Mouse (Mus musculus): ENCODE measurements around the gene Rtkn2. TPM values are rescaled to one million over a fixed set of nuclear protein-coding genes. Genes with fewer than 3 reads are reported as not detected.

The Rtkn2 gene
- polyA plus RNA-seq, 1 experiment from 2014 or later, result 9.1 TPM

DNA sequence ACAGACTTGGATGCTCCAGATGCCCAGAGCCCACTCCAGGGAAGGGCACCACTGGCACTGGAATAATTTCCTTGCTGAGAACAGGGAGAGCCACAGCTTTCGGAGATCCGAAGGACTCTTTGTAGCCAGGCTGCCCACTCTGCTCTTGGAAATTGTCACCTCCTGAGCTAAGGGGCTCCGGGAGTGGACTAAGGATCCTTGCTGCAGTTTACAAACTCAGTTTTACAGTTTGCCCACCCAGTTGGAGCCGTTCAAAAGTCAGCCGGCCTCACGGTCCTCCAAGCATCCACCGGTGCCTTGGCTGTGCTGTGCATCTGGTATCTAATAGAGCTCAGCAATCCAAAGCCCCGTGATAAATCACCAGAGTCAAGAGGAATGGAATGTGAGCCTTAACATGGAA, 121.1 kb downstream of the Rtkn2 start:
- Histone ChIP-seq H3K9me3 (ENCODE audit: control insufficient read depth, low read depth, low read length) (no peaks in the 10 kb centered on the region), H3K27me3 (ENCODE audit: control insufficient read depth, insufficient read depth, low read length) (no peaks in the 10 kb centered on the region), H3K4me2 (replicated peaks; ENCODE audit: low read depth, low read length) (no peak overlapping the region), H3K36me3 (ENCODE audit: control insufficient read depth, insufficient read depth, low read length) (peaks cover 42% of the 10 kb centered on the region), H3K27ac (ENCODE audit: low read length) (no peak overlapping the region), H3K4me1 (ENCODE audit: control insufficient read depth, insufficient read depth, low read length) (peaks cover 21% of the 10 kb centered on the region), H3K9ac (replicated peaks; ENCODE audit: low read depth, low read length) (no peak overlapping the region), H3K4me3 (ENCODE audit: low read depth, low read length) (no peak overlapping the region)
- no peak for ATAC-seq (ENCODE audit: insufficient number of reproducible peaks, insufficient read depth, low FRiP score, low read depth)
- WGBS, result 63% methylated on average over 8 of the region's 8 CpGs

DNA sequence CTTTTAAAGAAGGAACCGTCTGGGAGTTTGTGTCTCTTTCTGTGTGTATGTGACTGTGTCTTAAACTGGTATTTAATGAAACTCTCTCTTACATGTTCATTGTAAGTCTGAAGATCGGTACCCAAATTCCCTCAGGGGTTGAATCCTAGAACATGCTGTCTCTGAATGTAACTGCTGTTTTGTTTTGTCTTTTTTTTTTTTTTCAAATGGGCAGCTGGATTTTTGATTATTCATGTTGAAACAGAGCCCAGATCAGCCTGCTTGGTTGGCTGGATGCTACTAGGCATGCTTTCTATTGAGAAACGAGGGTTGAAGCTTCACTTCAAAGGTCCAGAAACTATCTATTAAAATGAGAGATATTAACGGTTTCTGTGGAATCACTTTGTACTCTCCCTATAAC, 121.9 kb downstream of the Rtkn2 start:
- H3K27me3 ChIP-seq (ENCODE audit: control insufficient read depth, insufficient read depth, low read length), result no peaks in the 10 kb centered on the region
- WGBS, result 85% methylated on average over 4 of the region's 4 CpGs
- H3K4me3 ChIP-seq (ENCODE audit: low read depth, low read length), result no peak overlapping the region
- no peak for ATAC-seq (ENCODE audit: insufficient number of reproducible peaks, insufficient read depth, low FRiP score, low read depth)
- no peak overlapping the region for H3K27ac ChIP-seq (ENCODE audit: low read length)
- H3K4me1 ChIP-seq (ENCODE audit: control insufficient read depth, insufficient read depth, low read length), result peaks cover 28% of the 10 kb centered on the region
- no peaks in the 10 kb centered on the region for H3K9me3 ChIP-seq (ENCODE audit: control insufficient read depth, low read depth, low read length)
- H3K9ac ChIP-seq (replicated peaks; ENCODE audit: low read depth, low read length), result no peak overlapping the region
- H3K4me2 ChIP-seq (replicated peaks; ENCODE audit: low read depth, low read length), result no peak overlapping the region
- peaks cover 38% of the 10 kb centered on the region for H3K36me3 ChIP-seq (ENCODE audit: control insufficient read depth, insufficient read depth, low read length)

DNA sequence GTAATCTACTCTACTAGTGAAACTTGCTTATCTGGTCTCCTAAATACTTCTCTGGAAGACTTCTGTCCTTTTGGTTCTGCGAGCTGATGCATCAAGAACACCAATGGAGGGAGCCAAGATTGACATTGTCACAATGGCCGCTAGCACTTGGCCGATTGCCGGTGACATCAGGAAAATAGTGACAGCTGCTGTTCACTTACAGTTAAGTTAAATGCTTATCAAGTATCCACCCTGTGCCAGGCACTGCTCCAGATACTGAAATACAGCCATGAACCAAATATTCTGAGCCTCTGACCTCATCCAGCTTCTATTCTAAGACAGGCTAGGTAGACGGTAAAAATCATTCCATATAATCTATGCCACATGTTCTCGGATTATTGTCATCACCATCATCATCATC, 123.2 kb downstream of the Rtkn2 start:
- peaks cover 38% of the 10 kb centered on the region for H3K4me1 ChIP-seq (ENCODE audit: control insufficient read depth, insufficient read depth, low read length)
- H3K27me3 ChIP-seq (ENCODE audit: control insufficient read depth, insufficient read depth, low read length), result no peaks in the 10 kb centered on the region
- no peak overlapping the region for H3K4me2 ChIP-seq (replicated peaks; ENCODE audit: low read depth, low read length)
- peaks cover 26% of the 10 kb centered on the region for H3K36me3 ChIP-seq (ENCODE audit: control insufficient read depth, insufficient read depth, low read length)
- H3K9me3 ChIP-seq (ENCODE audit: control insufficient read depth, low read depth, low read length), result no peaks in the 10 kb centered on the region
- no peak overlapping the region for H3K9ac ChIP-seq (replicated peaks; ENCODE audit: low read depth, low read length)
- 92% methylated on average over 6 of the region's 6 CpGs for WGBS
- H3K27ac ChIP-seq (ENCODE audit: low read length), result 0 out of 2 replicates have a peak overlapping the region, but pooled peaks have one; percentile 39
- no peak overlapping the region for H3K4me3 ChIP-seq (ENCODE audit: low read depth, low read length)
- ATAC-seq (ENCODE audit: insufficient number of reproducible peaks, insufficient read depth, low FRiP score, low read depth), result no peak

DNA sequence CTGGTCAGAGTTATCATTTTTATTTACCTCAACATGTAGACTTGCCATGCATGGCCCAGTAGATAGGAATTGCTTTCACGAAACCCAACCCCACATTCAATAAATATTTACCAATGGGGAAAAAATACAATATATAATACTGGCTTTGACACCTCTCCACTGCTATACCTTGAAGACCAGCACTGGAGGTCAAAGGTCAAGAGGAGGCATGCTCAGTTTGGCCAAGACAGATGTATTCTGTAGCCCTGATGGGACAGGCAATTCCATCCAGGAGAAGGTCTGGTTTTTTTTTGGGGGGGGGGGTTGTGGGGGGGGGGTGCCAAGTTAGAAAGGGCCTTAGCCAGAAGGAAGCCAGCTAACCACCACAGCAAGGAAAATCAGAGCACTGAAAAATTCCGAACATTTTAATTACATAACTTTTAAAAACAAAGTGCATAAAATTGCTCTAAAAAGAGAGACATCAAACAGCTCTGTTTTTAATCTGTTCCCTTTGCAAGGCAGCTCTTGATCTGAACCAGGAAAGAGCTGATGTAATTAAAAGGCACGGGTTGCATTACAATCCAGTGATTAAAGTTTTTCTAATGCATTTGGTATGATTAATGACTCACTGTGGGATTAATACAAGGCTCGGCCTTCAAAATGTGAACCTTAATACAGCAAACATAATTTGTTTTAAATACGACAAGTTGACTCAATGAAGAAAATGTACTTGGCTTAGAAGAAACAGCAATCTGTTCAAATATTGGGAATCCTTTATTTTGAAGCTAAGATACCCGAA, 123.9 kb downstream of the Rtkn2 start:
- peaks cover 19% of the 10 kb centered on the region; the same call in 1 of the 2 replicates for H3K36me3 ChIP-seq (ENCODE audit: control insufficient read depth, insufficient read depth, low read length)
- WGBS, result 27% methylated on average over 6 of the region's 6 CpGs
- H3K27me3 ChIP-seq (ENCODE audit: control insufficient read depth, insufficient read depth, low read length), result no peaks in the 10 kb centered on the region
- no peak overlapping the region for H3K4me3 ChIP-seq (ENCODE audit: low read depth, low read length)
- H3K4me1 ChIP-seq (ENCODE audit: control insufficient read depth, insufficient read depth, low read length), result peaks cover 38% of the 10 kb centered on the region
- H3K9ac ChIP-seq (replicated peaks; ENCODE audit: low read depth, low read length), result no peak overlapping the region
- H3K9me3 ChIP-seq (ENCODE audit: control insufficient read depth, low read depth, low read length), result no peaks in the 10 kb centered on the region
- peak overlapping the region; percentile 73 for H3K27ac ChIP-seq (ENCODE audit: low read length)
- no peak for ATAC-seq (ENCODE audit: insufficient number of reproducible peaks, insufficient read depth, low FRiP score, low read depth)
- no peak overlapping the region for H3K4me2 ChIP-seq (replicated peaks; ENCODE audit: low read depth, low read length)

DNA sequence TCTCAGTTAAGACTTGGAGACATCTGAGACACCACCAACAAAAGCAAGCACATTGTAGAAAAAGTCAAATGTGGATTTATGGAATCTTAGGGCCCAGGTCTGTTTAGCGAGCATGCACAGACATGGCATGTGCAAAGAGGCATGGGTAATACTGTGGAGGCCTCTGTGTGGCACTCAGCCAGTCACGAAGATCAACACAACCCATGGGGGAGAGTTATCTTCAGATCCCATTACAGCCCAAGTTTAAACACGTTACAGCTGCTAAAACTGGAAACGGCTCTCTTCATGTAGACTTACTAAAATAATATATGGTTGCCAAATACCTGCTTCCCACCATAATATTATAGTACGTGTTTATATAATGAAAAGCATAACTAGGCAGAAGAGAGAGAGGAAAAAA, 124.6 kb downstream of the Rtkn2 start:
- H3K27me3 ChIP-seq (ENCODE audit: control insufficient read depth, insufficient read depth, low read length), result no peaks in the 10 kb centered on the region
- H3K4me1 ChIP-seq (ENCODE audit: control insufficient read depth, insufficient read depth, low read length), result peaks cover 38% of the 10 kb centered on the region
- no peak overlapping the region for H3K4me2 ChIP-seq (replicated peaks; ENCODE audit: low read depth, low read length)
- H3K9ac ChIP-seq (replicated peaks; ENCODE audit: low read depth, low read length), result no peak overlapping the region
- ATAC-seq (ENCODE audit: insufficient number of reproducible peaks, insufficient read depth, low FRiP score, low read depth), result peak; percentile 79; the same call in 1 of the 2 replicates
- no peak overlapping the region for H3K4me3 ChIP-seq (ENCODE audit: low read depth, low read length)
- peak overlapping the region; percentile 73 for H3K27ac ChIP-seq (ENCODE audit: low read length)
- H3K9me3 ChIP-seq (ENCODE audit: control insufficient read depth, low read depth, low read length), result no peaks in the 10 kb centered on the region
- peaks cover 16% of the 10 kb centered on the region; the same call in 1 of the 2 replicates for H3K36me3 ChIP-seq (ENCODE audit: control insufficient read depth, insufficient read depth, low read length)
- WGBS, result 22% methylated on average over 5 of the region's 5 CpGs

DNA sequence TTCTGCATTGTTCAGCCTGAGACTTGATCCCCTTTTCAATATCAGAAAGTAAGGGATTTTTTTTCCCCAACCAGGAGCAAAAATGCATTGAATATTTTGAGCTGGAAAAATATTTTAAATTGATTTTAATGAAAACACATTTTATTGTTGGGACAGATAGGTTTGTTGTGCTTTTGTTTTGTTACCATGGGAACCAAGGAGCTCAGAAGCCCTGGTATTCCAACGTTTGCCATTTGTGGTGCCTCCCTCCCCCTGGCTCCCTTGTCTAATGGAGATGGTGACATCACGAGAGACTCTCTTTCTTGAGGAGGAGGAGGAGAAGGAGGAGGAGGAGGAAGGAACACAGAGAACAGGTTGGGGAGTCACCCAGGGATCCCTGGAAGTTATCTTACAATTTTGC, 125.1 kb downstream of the Rtkn2 start:
- Histone ChIP-seq H3K9me3 (ENCODE audit: control insufficient read depth, low read depth, low read length) (no peaks in the 10 kb centered on the region), H3K36me3 (ENCODE audit: control insufficient read depth, insufficient read depth, low read length) (peaks cover 16% of the 10 kb centered on the region; the same call in 1 of the 2 replicates), H3K4me2 (replicated peaks; ENCODE audit: low read depth, low read length) (no peak overlapping the region), H3K4me3 (ENCODE audit: low read depth, low read length) (no peak overlapping the region), H3K27me3 (ENCODE audit: control insufficient read depth, insufficient read depth, low read length) (no peaks in the 10 kb centered on the region), H3K27ac (ENCODE audit: low read length) (peak overlapping the region; percentile 73), H3K9ac (replicated peaks; ENCODE audit: low read depth, low read length) (no peak overlapping the region), H3K4me1 (ENCODE audit: control insufficient read depth, insufficient read depth, low read length) (peaks cover 38% of the 10 kb centered on the region)
- ATAC-seq (ENCODE audit: insufficient number of reproducible peaks, insufficient read depth, low FRiP score, low read depth), result peak; percentile 15; the same call in 1 of the 2 replicates
- WGBS, result 20% methylated on average over 2 of the region's 2 CpGs

DNA sequence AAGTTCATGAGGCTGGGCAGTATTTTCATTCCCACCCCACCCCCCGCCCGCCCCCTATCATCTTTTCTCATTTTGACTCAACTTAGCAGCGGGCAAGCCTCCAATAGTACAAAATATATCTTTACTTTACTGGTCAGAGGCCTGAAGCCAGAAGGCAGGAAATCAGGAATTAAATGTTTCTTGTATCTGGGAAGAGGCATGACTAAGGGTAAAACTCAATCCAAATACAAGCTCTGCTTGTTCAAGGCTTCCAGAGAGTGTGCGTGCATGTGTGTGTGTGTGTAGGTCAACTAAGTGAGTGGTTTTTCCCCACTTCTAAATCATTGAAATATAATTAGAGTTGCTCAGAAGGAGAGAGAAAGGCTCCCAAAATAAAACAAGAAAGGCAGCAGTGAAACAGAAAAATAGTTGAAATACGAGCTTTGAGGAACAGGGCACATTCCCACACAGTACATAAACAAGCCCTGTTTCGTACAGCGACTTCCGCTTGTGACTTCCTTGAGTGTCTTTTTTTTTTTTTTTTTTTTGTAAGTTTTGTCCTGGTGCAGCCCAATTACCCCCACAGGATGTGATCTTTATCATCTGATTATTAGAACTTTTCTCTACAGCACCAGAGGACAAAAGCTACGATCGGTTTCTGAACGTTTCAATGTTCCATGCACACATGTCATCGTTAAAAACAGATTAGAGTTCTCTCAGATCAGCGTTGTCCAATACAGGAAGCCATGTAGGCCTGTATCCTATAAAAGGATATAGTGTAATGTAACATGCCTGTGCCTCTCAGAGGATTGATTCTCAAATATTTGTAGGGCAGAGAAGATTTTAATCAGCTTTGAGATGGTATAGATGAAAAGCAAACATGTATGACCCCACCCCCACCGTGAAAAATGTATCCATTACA, 125.8 kb downstream of the Rtkn2 start:
- Histone ChIP-seq H3K4me3 (ENCODE audit: low read depth, low read length) (no peak overlapping the region), H3K27me3 (ENCODE audit: control insufficient read depth, insufficient read depth, low read length) (no peaks in the 10 kb centered on the region), H3K36me3 (ENCODE audit: control insufficient read depth, insufficient read depth, low read length) (peaks cover 14% of the 10 kb centered on the region; the same call in 1 of the 2 replicates), H3K27ac (ENCODE audit: low read length) (peak overlapping the region; percentile 73), H3K4me1 (ENCODE audit: control insufficient read depth, insufficient read depth, low read length) (peaks cover 38% of the 10 kb centered on the region), H3K4me2 (replicated peaks; ENCODE audit: low read depth, low read length) (no peak overlapping the region; the same call in 1 of the 2 replicates), H3K9me3 (ENCODE audit: control insufficient read depth, low read depth, low read length) (no peaks in the 10 kb centered on the region), H3K9ac (replicated peaks; ENCODE audit: low read depth, low read length) (no peak overlapping the region)
- 36% methylated on average over 14 of the region's 14 CpGs for WGBS
- ATAC-seq (ENCODE audit: insufficient number of reproducible peaks, insufficient read depth, low FRiP score, low read depth), result no peak

DNA sequence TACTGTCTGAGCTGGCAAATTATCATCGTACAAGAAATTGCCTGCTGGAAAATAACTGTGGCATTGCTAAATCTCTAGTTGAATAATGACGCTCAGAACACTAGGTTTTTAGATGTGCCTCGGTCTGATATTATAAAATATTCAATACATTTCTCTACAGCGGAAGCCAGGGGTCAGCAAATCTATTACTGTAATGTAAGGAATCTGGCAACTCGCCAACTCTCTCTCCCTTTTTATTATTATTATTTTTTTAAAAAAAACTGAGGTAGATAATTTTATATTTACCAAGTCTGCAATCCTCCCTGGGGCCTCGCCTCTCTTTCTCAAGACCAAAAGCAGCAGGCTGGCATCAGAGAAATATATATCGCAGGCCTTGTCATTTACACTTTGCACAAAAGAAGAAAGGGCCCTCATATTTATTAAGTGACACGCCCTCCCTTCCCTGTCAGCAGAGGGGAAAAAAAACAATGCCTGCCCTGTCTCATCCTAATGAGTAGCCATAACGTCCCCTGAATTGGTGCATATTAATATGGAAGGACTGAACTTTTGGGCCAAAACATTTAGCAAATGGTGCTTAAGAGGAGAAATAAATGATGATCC, 127.1 kb downstream of the Rtkn2 start:
- H3K9me3 ChIP-seq (ENCODE audit: control insufficient read depth, low read depth, low read length), result no peaks in the 10 kb centered on the region
- WGBS, result 43% methylated on average over 9 of the region's 9 CpGs
- H3K4me2 ChIP-seq (replicated peaks; ENCODE audit: low read depth, low read length), result no peak overlapping the region
- no peak for ATAC-seq (ENCODE audit: insufficient number of reproducible peaks, insufficient read depth, low FRiP score, low read depth)
- H3K36me3 ChIP-seq (ENCODE audit: control insufficient read depth, insufficient read depth, low read length), result peaks cover 3% of the 10 kb centered on the region; the same call in 1 of the 2 replicates
- no peak overlapping the region for H3K4me3 ChIP-seq (ENCODE audit: low read depth, low read length)
- H3K27ac ChIP-seq (ENCODE audit: low read length), result no peak overlapping the region
- no peaks in the 10 kb centered on the region for H3K27me3 ChIP-seq (ENCODE audit: control insufficient read depth, insufficient read depth, low read length)
- H3K9ac ChIP-seq (replicated peaks; ENCODE audit: low read depth, low read length), result no peak overlapping the region
- peaks cover 47% of the 10 kb centered on the region for H3K4me1 ChIP-seq (ENCODE audit: control insufficient read depth, insufficient read depth, low read length)

All from stomach, embryonic 14.5 days (tissue).